29 mouse cellular contexts compared by ENCODE assay signal in genomic region chr5:9707096-9707495, GRCm38 (mm10). TPM values are rescaled to one million over a fixed set of nuclear protein-coding genes. Genes with fewer than 3 reads are reported as not detected.
"Had no signal": no experiment of that assay in that cellular context is flagged by ENCODE, and none has a peak within 500 bp of the region (broad histone marks: within the 10 kb centered on the region; RNA-seq: fewer than 3 reads in every experiment).

No protein-coding gene starts in this region.

- H3K4me1 ChIP-seq: heart, embryonic 13.5 days; heart, embryonic 15.5 days; hindbrain, embryonic 15.5 days; kidney, embryonic 15.5 days; limb, embryonic 13.5 days; limb, embryonic 15.5 days; liver, embryonic 12.5 days had no signal

- H3K27ac ChIP-seq: gastrocnemius, adult 2 months; heart, adult 2 months; heart, embryonic 13.5 days; heart, embryonic 15.5 days; hindbrain, embryonic 13.5 days; hindbrain, embryonic 15.5 days; hindbrain, postnatal 0 days; kidney, embryonic 15.5 days; kidney, postnatal 0 days; limb, embryonic 13.5 days; limb, embryonic 15.5 days; liver, embryonic 12.5 days; liver, embryonic 14.5 days had no signal

- ATAC-seq: hindbrain, postnatal 0 days; intestine, embryonic 16.5 days; liver, embryonic 12.5 days had no signal

- DNase-seq: gastrocnemius, adult 2 months; gastrocnemius, postnatal 10 days; gastrocnemius, postnatal 25 days; heart, adult 2 months; heart, postnatal 14 days; heart, postnatal 36 days; kidney, adult 11 months; kidney, adult 2 months; kidney, adult 9 months; kidney, postnatal 14 days; kidney, postnatal 36 days; left cerebral cortex, postnatal 4 days had no signal

- H3K4me3 ChIP-seq: gastrocnemius, adult 2 months; heart, adult 2 months; heart, embryonic 13.5 days; heart, embryonic 15.5 days; hindbrain, embryonic 13.5 days; hindbrain, embryonic 15.5 days; kidney, embryonic 15.5 days; limb, embryonic 13.5 days; limb, embryonic 15.5 days; liver, embryonic 12.5 days had no signal

RNA-seq across cellular contexts. Expression of gene Grm3, which starts 17.9 kb away (rescaled TPM):
- total RNA-seq: gastrocnemius, adult 2 months; gastrocnemius, postnatal 25 days; granulocyte monocyte progenitor cell, adult 5-6 weeks; heart, adult 2 months; heart, postnatal 14 days; heart, postnatal 36 days; hematopoietic stem cell, adult 5-6 weeks; liver, adult 2 months had no signal
- polyA plus RNA-seq: heart, adult 2 months; kidney, adult 2 months; large intestine, adult 2 months; limb, embryonic 11.5 days; liver, adult 2 months; liver, embryonic 12.5 days had no signal
